Mouse (Mus musculus) erythroblast, embryonic 14.5 days (primary cell): ENCODE results near the gene Cdkl3.

Source experiments
- GATA1 ChIP-seq: IDR thresholded peaks from 2 replicates; pipeline ENCODE4 v1.6.1; 2012; ENCODE audit warnings: low read length, inconsistent platforms, mixed read lengths
- TAL1 ChIP-seq: IDR thresholded peaks from 3 replicates; pipeline ENCODE4 v1.6.1; 2012; ENCODE audit warnings: low read length, inconsistent platforms, mixed read lengths

GRCm38 (mm10) chr11:52018217-52018616 is 14.2 kb downstream of the Cdkl3 start:
- TF ChIP-seq GATA1 (no peak), TAL1 (no peak)
